Mouse (Mus musculus): Measurements from ENCODE around the gene Mrpl58. TPM values are rescaled to one million over a fixed set of nuclear protein-coding genes. Genes with fewer than 3 reads are reported as not detected.

The Mrpl58 gene
- total RNA-seq (2021) (100 to 1,000 TPM; 144 to 159 TPM), polyA plus RNA-seq (2012; rRNA removed) (82.7 and 104 TPM in 2 replicates)
- long read RNA-seq, transcript Mrpl58-209 (6 exons, 2,596 nt) = major isoform, 62 of 73 reads
- long read RNA-seq, transcript Mrpl58-202 (6 exons, 749 nt) = minor isoform, 8 of 73 reads
- long read RNA-seq, partial matches to known transcripts = 0 of 73 reads
- long read RNA-seq, other reads (novel, unspliced or antisense) = 1 of 73 reads

GRCm38 (mm10) chr11:115403338-115404124 lies at the start of gene Mrpl58:
Gene Mrpl58 (plus strand): TSS chr11:115403752.
- Histone ChIP-seq H3K27ac (peak within 1 kb of the TSS; percentile 92), H3K79me2 (replicated peaks; ENCODE audit: control insufficient read depth, insufficient read depth, low read length) (no peaks in the 10 kb centered on the region), H3K27me3 (ENCODE audit: control insufficient read depth, insufficient read depth, low read length) (no peaks in the 10 kb centered on the region), H3K4me1 (ENCODE audit: control insufficient read depth, insufficient read depth, low read length) (peaks cover 5% of the 10 kb centered on the region), H3K36me3 (ENCODE audit: control insufficient read depth, insufficient read depth, low read length) (no peaks in the 10 kb centered on the region; the same call in 1 of the 2 replicates), H3K9ac (ENCODE audit: low read depth, low read length) (peak within 1 kb of the TSS; percentile 92), H3K4me3 (peak within 1 kb of the TSS; percentile 91)
- WGBS = 3% methylated on average over 50 of the region's 50 CpGs
- TF ChIP-seq CTCF (IDR thresholded peaks at IDR 0.05) = peak; percentile 19; the same call in 1 of the 2 replicates
- peak; percentile 77 for TF ChIP-seq POLR2A (IDR thresholded peaks at IDR 0.05; ENCODE audit: insufficient read depth, low read depth, low read length)
- TF ChIP-seq EP300 (IDR thresholded peaks at IDR 0.05; ENCODE audit: insufficient read depth, low read depth, low read length) = peak; percentile 32; the same call in 1 of the 2 replicates
- intact Hi-C loops (cut with DNase I) = loop anchor here (1.0 to 2.0 kb wide), 3 partner anchors 9 to 45 kb away; no protein-coding TSS in a partner anchor
- DNase-seq = peak; percentile 92

GRCm38 (mm10) chr11:115354183-115354582 lies 49.4 kb upstream of the Mrpl58 start:
- Histone ChIP-seq H3K36me3 (ENCODE audit: control insufficient read depth, insufficient read depth, low read length) (no peaks in the 10 kb centered on the region), H3K4me1 (ENCODE audit: control insufficient read depth, insufficient read depth, low read length) (no peaks in the 10 kb centered on the region; the same call in 1 of the 2 replicates), H3K4me3 (no peak overlapping the region), H3K9ac (ENCODE audit: low read depth, low read length) (no peak overlapping the region), H3K27me3 (ENCODE audit: control insufficient read depth, insufficient read depth, low read length) (no peaks in the 10 kb centered on the region), H3K79me2 (replicated peaks; ENCODE audit: control insufficient read depth, insufficient read depth, low read length) (no peaks in the 10 kb centered on the region), H3K27ac (no peak overlapping the region)
- intact Hi-C loops (cut with DNase I) = loop anchor here (1.0 to 5.0 kb wide), 3 partner anchors 32 to 151 kb away; partner anchors contain the start of gene Ush1g
- TF ChIP-seq CTCF (IDR thresholded peaks at IDR 0.05) (peak; percentile 97), EP300 (IDR thresholded peaks at IDR 0.05; ENCODE audit: insufficient read depth, low read depth, low read length) (peak; percentile 64; the same call in 1 of the 2 replicates), POLR2A (IDR thresholded peaks at IDR 0.05; ENCODE audit: insufficient read depth, low read depth, low read length) (no peak)
- 13% methylated on average over 8 of the region's 8 CpGs for whole genome bisulfite sequencing
- peak; percentile 66 to 73 for DNase-seq

GRCm38 (mm10) chr11:115358468-115358867 lies 45.1 kb upstream of the Mrpl58 start:
- Histone ChIP-seq H3K27ac (no peak overlapping the region), H3K4me3 (no peak overlapping the region), H3K4me1 (ENCODE audit: control insufficient read depth, insufficient read depth, low read length) (no peaks in the 10 kb centered on the region; the same call in 1 of the 2 replicates), H3K79me2 (replicated peaks; ENCODE audit: control insufficient read depth, insufficient read depth, low read length) (no peaks in the 10 kb centered on the region), H3K36me3 (ENCODE audit: control insufficient read depth, insufficient read depth, low read length) (no peaks in the 10 kb centered on the region), H3K27me3 (ENCODE audit: control insufficient read depth, insufficient read depth, low read length) (no peaks in the 10 kb centered on the region), H3K9ac (ENCODE audit: low read depth, low read length) (no peak overlapping the region)
- intact Hi-C loops (cut with DNase I) = loop anchor here (1.0 to 5.0 kb wide), 3 partner anchors 44 to 116 kb away; partner anchors contain the start of gene Mrpl58
- WGBS = 6% methylated on average over 5 of the region's 5 CpGs
- no peak for TF ChIP-seq EP300 (IDR thresholded peaks at IDR 0.05; ENCODE audit: insufficient read depth, low read depth, low read length)
- no peak for TF ChIP-seq POLR2A (IDR thresholded peaks at IDR 0.05; ENCODE audit: insufficient read depth, low read depth, low read length)
- peak; percentile 84 for TF ChIP-seq CTCF (IDR thresholded peaks at IDR 0.05)
- DNase-seq = peak; percentile 66 to 79

- Histone ChIP-seq H3K79me2 (replicated peaks; ENCODE audit: control insufficient read depth, insufficient read depth, low read length) (no peaks in the 10 kb centered on the region), H3K27ac (no peak overlapping the region), H3K9ac (ENCODE audit: low read depth, low read length) (no peak overlapping the region), H3K36me3 (ENCODE audit: control insufficient read depth, insufficient read depth, low read length) (no peaks in the 10 kb centered on the region), H3K4me1 (ENCODE audit: control insufficient read depth, insufficient read depth, low read length) (no peaks in the 10 kb centered on the region; the same call in 1 of the 2 replicates), H3K27me3 (ENCODE audit: control insufficient read depth, insufficient read depth, low read length) (no peaks in the 10 kb centered on the region), H3K4me3 (no peak overlapping the region)
- DNase-seq = no peak
- WGBS = 50% methylated on average over 3 of the region's 3 CpGs
- no peak for TF ChIP-seq EP300 (IDR thresholded peaks at IDR 0.05; ENCODE audit: insufficient read depth, low read depth, low read length)
- no peak for TF ChIP-seq POLR2A (IDR thresholded peaks at IDR 0.05; ENCODE audit: insufficient read depth, low read depth, low read length)
- no peak for TF ChIP-seq CTCF (IDR thresholded peaks at IDR 0.05)
- intact Hi-C loops (cut with DNase I) = loop anchor here (2.0 to 5.0 kb wide), 2 partner anchors 44 to 68 kb away; partner anchors contain the start of gene Mrpl58
These were observed 44.3 kb upstream of the Mrpl58 start for GRCm38 (mm10) chr11:115359293-115359692.

- no peaks in the 10 kb centered on the region for H3K79me2 ChIP-seq (replicated peaks; ENCODE audit: control insufficient read depth, insufficient read depth, low read length)
- peak; percentile 25 for TF ChIP-seq CTCF (IDR thresholded peaks at IDR 0.05)
- no peak for TF ChIP-seq POLR2A (IDR thresholded peaks at IDR 0.05; ENCODE audit: insufficient read depth, low read depth, low read length)
- no peaks in the 10 kb centered on the region for H3K27me3 ChIP-seq (ENCODE audit: control insufficient read depth, insufficient read depth, low read length)
- H3K4me1 ChIP-seq (ENCODE audit: control insufficient read depth, insufficient read depth, low read length) = no peaks in the 10 kb centered on the region; the same call in 1 of the 2 replicates
- no peak overlapping the region for H3K27ac ChIP-seq
- H3K36me3 ChIP-seq (ENCODE audit: control insufficient read depth, insufficient read depth, low read length) = no peaks in the 10 kb centered on the region
- H3K4me3 ChIP-seq = no peak overlapping the region
- no peak overlapping the region for H3K9ac ChIP-seq (ENCODE audit: low read depth, low read length)
- DNase-seq = no peak
- 44% methylated on average over 6 of the region's 6 CpGs for WGBS
- intact Hi-C loops (cut with DNase I) = loop anchor here (2.0 to 5.0 kb wide), 2 partner anchors 43 to 68 kb away; partner anchors contain the start of gene Mrpl58
These were observed 43.8 kb upstream of the Mrpl58 start for GRCm38 (mm10) chr11:115359726-115360125.
